Mouse (Mus musculus): Measurements from ENCODE around the gene Ccdc81. TPM values are rescaled to one million over a fixed set of nuclear protein-coding genes. Genes with fewer than 3 reads are reported as not detected.

Ccdc81 gene
- polyA plus RNA-seq, 1 experiment from 2014 or later: not detected

DNA sequence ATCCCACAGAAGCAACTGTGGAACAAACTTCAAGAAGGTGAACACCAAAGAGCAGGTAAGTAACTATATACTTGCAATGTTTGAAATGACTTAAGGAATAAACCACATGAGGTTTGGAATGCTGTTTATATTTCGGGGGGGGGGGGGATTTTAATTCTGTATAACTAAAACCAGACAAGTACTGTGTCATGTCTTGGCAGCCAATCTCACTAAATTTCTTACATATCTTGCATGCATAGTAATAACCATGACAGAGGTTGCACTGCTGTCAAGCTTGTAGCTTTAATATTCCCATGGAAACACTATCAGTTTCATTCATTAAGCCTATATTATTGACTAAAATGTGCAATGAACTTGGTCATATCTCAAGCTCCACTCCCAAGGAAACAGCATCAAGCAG, 48.2 kb downstream of the Ccdc81 start:
- 79% methylated on average over 1 of the region's 1 CpGs for WGBS
- ATAC-seq: no peak

DNA sequence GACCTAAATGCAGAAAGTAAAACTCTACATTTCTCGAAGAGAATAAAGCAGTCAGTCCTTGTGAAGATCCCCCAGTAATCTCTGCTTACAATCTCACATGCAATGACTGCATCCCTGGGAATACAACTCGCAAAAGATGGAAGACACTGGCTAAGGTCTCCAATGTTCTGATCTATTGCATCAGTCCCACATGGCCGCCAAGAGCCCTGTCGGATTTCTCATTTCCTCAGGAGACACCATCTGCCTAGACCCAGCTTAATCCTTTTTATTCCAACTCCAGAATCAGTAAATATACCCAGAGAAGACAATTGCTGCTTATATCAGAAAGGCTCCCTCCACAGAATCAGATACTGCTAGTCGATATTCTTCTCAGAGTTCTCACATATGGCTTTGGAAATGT, 50.3 kb downstream of the Ccdc81 start:
- ATAC-seq: no peak
- WGBS: 82% methylated on average over 5 of the region's 5 CpGs
- H3K27ac ChIP-seq: no peak overlapping the region

More for the DNA sequence above, 48.2 kb downstream of the Ccdc81 start:
- Histone ChIP-seq H3K4me3 (replicated peaks) (no peak overlapping the region), H3K27ac (no peak overlapping the region), H3K9me3 (no peaks in the 10 kb centered on the region), H3K4me2 (replicated peaks) (no peak overlapping the region), H3K9ac (no peak overlapping the region), H3K4me1 (replicated peaks) (no peaks in the 10 kb centered on the region), H3K27me3 (replicated peaks) (no peaks in the 10 kb centered on the region), H3K36me3 (no peaks in the 10 kb centered on the region)

DNA sequence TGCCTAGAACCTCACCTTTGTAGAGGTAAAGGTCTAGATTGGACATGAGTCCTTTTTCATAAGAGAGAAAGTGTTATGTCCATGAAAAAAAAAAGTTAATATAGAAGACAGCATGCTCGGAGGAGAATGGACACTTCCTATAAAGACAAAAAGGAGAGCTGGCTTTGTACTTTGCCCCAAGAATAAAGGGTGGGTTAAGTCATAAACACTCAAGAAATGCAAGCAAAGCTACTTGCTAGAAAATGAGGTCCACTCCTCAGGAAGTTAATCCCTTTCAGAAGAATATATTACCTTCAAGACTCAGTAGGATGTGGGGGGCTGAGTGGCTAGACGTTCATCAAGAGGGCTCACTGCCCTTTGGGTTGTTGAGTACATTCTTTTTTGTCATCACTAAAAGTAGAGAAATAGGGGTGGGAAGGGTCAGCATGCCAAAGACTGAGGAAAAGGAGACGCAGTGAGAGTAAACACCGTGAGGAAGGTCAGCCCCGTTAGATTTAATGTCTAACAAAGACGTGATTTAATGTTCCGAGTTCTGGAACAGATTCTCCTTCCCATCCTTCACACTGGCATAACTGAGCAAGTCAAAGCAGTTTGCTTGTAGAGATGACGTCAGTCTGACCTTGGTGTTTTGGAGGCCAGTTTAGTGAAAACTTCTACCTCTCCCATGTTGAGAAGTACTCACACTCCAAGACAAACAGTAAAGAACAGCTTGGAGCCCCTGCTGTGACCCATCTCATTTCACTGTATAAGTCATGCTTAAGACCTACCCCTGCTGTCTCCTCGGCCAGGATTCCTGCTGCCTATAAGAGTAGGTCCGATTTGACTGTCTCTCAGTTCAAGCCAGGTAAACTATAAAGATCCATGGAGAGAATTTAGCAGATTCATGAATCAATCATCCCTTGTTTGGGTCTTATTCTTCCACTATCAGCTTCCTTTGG, 51.0 kb downstream of the Ccdc81 start:
- no peaks in the 10 kb centered on the region for H3K27me3 ChIP-seq (replicated peaks)
- H3K4me1 ChIP-seq (replicated peaks): no peaks in the 10 kb centered on the region
- H3K4me3 ChIP-seq (replicated peaks): no peak overlapping the region
- peak; percentile 51 for ATAC-seq
- no peak overlapping the region for H3K4me2 ChIP-seq (replicated peaks)
- no peak overlapping the region for H3K27ac ChIP-seq
- no peaks in the 10 kb centered on the region for H3K9me3 ChIP-seq
- H3K36me3 ChIP-seq: no peaks in the 10 kb centered on the region
- no peak overlapping the region for H3K9ac ChIP-seq
- WGBS: 51% methylated on average over 10 of the region's 10 CpGs

More for the DNA sequence above, 50.3 kb downstream of the Ccdc81 start:
- Histone ChIP-seq H3K36me3 (no peaks in the 10 kb centered on the region), H3K4me2 (replicated peaks) (no peak overlapping the region), H3K4me3 (replicated peaks) (no peak overlapping the region), H3K9ac (no peak overlapping the region), H3K4me1 (replicated peaks) (no peaks in the 10 kb centered on the region), H3K9me3 (no peaks in the 10 kb centered on the region), H3K27me3 (replicated peaks) (no peaks in the 10 kb centered on the region)

DNA sequence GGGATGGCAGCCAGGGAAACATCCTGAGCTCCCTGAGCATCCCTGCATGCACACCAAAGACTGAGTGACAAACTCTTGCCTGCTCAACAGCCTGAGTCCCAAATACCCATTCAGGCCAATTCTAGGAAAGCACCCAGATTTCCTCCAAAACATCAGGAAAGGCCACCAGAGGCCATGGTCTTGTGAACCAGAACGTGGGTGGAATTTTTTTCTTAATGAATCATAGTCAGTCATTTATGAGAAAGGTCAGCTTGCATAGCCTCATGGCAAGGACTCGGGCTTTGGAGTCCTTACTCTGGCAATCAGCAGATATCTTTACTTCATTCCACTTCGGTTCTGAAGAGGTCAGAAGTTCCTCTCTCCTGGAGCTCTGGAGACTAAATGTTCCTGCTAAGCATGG, 52.9 kb downstream of the Ccdc81 start:
- H3K4me1 ChIP-seq (replicated peaks): no peaks in the 10 kb centered on the region
- H3K27ac ChIP-seq: no peak overlapping the region
- no peak overlapping the region for H3K9ac ChIP-seq
- no peaks in the 10 kb centered on the region for H3K36me3 ChIP-seq
- H3K27me3 ChIP-seq (replicated peaks): no peaks in the 10 kb centered on the region
- H3K9me3 ChIP-seq: no peaks in the 10 kb centered on the region
- H3K4me2 ChIP-seq (replicated peaks): no peak overlapping the region
- 68% methylated on average over 3 of the region's 3 CpGs for WGBS
- H3K4me3 ChIP-seq (replicated peaks): no peak overlapping the region
- ATAC-seq: no peak

DNA sequence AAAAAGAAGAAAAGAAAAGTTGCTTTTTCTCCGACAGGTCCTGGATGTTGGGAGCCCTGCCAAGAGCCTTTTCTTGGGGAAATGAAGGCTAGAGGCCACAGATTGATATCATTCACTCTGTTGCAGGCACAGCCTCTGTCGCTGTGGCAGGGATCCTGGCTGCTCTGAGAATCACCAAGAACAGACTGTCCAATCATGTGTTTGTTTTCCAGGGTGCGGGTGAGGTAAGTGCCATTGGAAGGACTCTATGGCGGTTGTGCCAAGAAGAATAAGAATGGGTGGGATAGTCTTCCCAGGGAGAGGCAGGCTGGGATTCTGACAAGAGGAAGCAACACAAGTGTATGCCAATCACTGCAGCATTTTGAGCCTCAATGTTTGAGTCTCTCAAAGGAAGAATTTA, 57.8 kb downstream of the Ccdc81 start:
- no peak overlapping the region for H3K4me2 ChIP-seq (replicated peaks)
- H3K4me1 ChIP-seq (replicated peaks): peaks cover 4% of the 10 kb centered on the region; the same call in 1 of the 2 replicates
- 75% methylated on average over 4 of the region's 4 CpGs for WGBS
- H3K36me3 ChIP-seq: no peaks in the 10 kb centered on the region
- no peak overlapping the region for H3K4me3 ChIP-seq (replicated peaks)
- no peak overlapping the region for H3K9ac ChIP-seq
- H3K27me3 ChIP-seq (replicated peaks): no peaks in the 10 kb centered on the region
- H3K9me3 ChIP-seq: no peaks in the 10 kb centered on the region
- ATAC-seq: no peak
- H3K27ac ChIP-seq: no peak overlapping the region

DNA sequence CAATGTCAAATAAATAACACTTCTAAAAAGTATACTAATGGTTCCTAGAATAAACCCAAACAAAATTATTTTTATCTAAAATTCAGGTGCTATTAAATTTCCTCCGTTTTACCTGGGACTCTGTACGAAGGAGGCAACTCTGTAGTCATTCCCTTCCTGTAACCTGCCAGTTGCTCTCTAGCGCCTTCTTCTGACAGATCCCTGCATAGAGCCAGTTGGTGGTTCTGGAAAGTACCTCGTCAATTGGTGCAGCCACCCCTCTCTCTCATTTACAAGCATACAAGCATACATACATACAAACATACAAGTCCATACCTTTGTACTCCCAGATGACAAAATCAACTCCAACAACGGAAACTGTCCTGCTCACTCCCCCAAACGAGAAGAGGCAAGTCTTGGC, 59.9 kb downstream of the Ccdc81 start:
- Histone ChIP-seq H3K4me2 (replicated peaks) (no peak overlapping the region), H3K27ac (no peak overlapping the region), H3K9me3 (no peaks in the 10 kb centered on the region), H3K4me1 (replicated peaks) (peaks cover 7% of the 10 kb centered on the region; the same call in 1 of the 2 replicates), H3K36me3 (no peaks in the 10 kb centered on the region), H3K9ac (no peak overlapping the region), H3K4me3 (replicated peaks) (no peak overlapping the region), H3K27me3 (replicated peaks) (no peaks in the 10 kb centered on the region)
- 34% methylated on average over 6 of the region's 6 CpGs for WGBS
- no peak for ATAC-seq

DNA sequence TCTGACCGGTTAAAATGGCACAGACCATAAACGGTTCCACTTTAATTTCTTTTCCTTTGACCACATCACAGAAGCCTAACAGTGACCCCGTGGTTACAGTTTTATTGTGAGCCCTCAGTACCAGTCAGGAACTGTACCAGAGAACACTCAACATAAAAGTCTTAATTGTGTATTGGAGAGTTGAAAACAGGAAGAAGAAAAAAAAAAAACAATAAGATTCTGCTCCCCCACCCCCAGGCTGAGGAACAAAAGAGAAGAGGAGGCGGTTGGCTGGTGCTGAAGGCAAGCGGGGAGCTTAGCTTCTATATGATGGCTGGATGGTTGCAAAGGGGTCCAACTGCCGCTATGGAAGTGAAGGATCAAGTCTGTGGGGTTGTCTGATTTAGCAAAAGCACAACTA, 60.3 kb downstream of the Ccdc81 start:
- no peak for ATAC-seq
- H3K27ac ChIP-seq: no peak overlapping the region
- no peaks in the 10 kb centered on the region for H3K36me3 ChIP-seq
- 69% methylated on average over 6 of the region's 6 CpGs for WGBS
- H3K9ac ChIP-seq: no peak overlapping the region
- no peaks in the 10 kb centered on the region for H3K27me3 ChIP-seq (replicated peaks)
- H3K4me2 ChIP-seq (replicated peaks): no peak overlapping the region
- H3K4me3 ChIP-seq (replicated peaks): no peak overlapping the region
- H3K9me3 ChIP-seq: no peaks in the 10 kb centered on the region
- peaks cover 7% of the 10 kb centered on the region; the same call in 1 of the 2 replicates for H3K4me1 ChIP-seq (replicated peaks)

DNA sequence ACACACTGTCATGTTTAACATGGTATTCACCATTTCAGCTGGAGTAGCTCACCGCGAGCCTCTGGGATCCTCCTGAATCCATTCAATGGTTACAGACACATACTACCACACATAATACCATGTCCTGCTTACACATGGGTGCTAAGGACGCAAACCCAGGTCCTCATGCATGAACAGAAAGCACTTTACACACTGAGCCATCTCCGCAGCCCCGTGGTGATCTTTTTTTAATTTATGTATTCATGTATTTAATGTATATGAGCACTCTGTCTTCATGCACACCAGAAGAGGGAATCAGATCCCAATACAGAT, 61.1 kb downstream of the Ccdc81 start:
- Histone ChIP-seq H3K4me1 (replicated peaks) (peaks cover 7% of the 10 kb centered on the region; the same call in 1 of the 2 replicates), H3K9me3 (no peaks in the 10 kb centered on the region), H3K9ac (no peak overlapping the region), H3K27ac (no peak overlapping the region), H3K36me3 (no peaks in the 10 kb centered on the region), H3K4me2 (replicated peaks) (no peak overlapping the region), H3K4me3 (replicated peaks) (no peak overlapping the region), H3K27me3 (replicated peaks) (no peaks in the 10 kb centered on the region)
- no peak for ATAC-seq
- WGBS: 90% methylated on average over 5 of the region's 5 CpGs

DNA sequence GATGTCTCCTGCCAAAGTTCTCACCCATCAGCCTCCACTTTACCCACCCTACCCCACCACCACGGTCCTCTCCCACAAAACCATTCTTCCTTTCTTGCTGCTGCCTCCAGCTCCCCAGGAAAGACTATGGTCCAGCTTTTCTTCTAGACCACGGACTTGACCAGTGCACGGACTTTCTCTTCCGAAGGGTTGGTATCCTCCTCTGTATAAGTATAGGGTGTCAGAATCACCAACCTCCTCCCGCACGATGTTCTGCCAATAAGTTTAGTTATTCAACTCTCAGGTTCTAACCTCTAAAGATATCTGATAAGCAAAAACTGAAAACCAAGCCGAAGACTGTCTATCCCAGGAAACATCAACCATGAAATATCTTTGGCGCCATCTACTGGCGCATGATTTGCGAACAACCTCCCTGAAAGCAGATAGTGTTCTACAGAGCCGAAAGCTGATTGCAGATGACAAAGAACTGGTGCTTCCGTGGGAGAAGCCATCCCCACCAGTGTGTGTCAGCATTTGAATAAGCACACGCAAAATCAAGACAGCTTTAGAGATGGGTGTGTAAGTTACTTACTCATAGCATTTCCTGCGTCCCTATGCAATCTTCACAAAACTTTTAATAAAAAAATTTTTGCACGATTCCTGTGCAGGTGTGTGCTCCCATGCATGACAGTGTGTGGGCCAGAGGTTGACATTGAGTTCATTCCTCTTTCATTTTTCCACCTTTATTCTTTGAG, 61.6 kb downstream of the Ccdc81 start:
- WGBS: 35% methylated on average over 15 of the region's 15 CpGs
- H3K9me3 ChIP-seq: no peaks in the 10 kb centered on the region
- no peak overlapping the region for H3K4me2 ChIP-seq (replicated peaks)
- no peak overlapping the region for H3K9ac ChIP-seq
- H3K4me1 ChIP-seq (replicated peaks): peaks cover 7% of the 10 kb centered on the region; the same call in 1 of the 2 replicates
- H3K36me3 ChIP-seq: no peaks in the 10 kb centered on the region
- H3K27me3 ChIP-seq (replicated peaks): no peaks in the 10 kb centered on the region
- no peak overlapping the region for H3K27ac ChIP-seq
- ATAC-seq: peak; percentile 82
- H3K4me3 ChIP-seq (replicated peaks): no peak overlapping the region

DNA sequence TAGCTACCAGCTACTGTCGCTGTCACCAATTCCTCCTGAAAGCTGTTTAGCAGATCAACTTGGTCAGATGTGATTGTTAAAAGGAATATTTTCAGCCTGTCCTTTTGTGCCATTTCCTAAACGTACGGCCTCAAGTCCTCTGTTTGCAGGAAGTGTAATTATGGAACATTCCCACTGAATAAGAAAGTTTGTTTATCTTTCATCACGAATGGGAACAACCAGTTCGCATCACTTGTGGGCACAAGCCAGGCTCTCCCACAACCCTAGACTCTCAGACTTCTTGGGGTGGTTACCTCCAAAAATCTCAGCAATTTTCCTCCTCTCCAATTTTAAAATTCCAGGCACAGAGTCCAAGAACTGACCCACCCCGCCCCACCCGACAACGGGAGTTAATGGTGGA, 63.7 kb downstream of the Ccdc81 start:
- H3K9me3 ChIP-seq: no peaks in the 10 kb centered on the region
- no peak overlapping the region for H3K27ac ChIP-seq
- peaks cover 7% of the 10 kb centered on the region; the same call in 1 of the 2 replicates for H3K4me1 ChIP-seq (replicated peaks)
- ATAC-seq: no peak
- no peak overlapping the region for H3K4me3 ChIP-seq (replicated peaks)
- 57% methylated on average over 8 of the region's 8 CpGs for WGBS
- no peak overlapping the region for H3K9ac ChIP-seq
- H3K27me3 ChIP-seq (replicated peaks): no peaks in the 10 kb centered on the region
- no peaks in the 10 kb centered on the region for H3K36me3 ChIP-seq
- no peak overlapping the region for H3K4me2 ChIP-seq (replicated peaks)

DNA sequence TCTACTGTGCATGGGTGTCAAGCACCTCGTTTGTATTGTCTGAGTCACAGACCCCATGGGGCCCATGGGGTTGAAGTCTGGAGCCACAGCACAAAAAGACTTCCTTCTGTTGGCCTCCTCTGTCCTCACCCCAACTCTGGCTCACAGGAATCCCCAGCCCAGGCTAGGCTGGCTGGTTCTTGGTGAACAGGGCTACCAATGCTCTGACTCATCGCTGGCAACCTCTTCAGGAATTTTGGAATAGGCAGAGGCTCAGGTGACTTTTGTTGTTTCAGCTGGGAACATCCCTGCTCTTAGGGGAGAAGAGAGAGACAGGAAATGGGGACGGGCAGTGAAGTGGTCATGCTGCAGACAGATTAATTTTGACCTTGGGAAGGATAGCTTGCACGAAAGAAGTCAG, 65.6 kb downstream of the Ccdc81 start:
- Histone ChIP-seq H3K27ac (no peak overlapping the region), H3K4me2 (replicated peaks) (no peak overlapping the region), H3K4me1 (replicated peaks) (peaks cover 7% of the 10 kb centered on the region; the same call in 1 of the 2 replicates), H3K4me3 (replicated peaks) (no peak overlapping the region), H3K9me3 (no peaks in the 10 kb centered on the region), H3K27me3 (replicated peaks) (no peaks in the 10 kb centered on the region), H3K36me3 (no peaks in the 10 kb centered on the region), H3K9ac (no peak overlapping the region)
- WGBS: 61% methylated on average over 4 of the region's 4 CpGs
- no peak for ATAC-seq

DNA sequence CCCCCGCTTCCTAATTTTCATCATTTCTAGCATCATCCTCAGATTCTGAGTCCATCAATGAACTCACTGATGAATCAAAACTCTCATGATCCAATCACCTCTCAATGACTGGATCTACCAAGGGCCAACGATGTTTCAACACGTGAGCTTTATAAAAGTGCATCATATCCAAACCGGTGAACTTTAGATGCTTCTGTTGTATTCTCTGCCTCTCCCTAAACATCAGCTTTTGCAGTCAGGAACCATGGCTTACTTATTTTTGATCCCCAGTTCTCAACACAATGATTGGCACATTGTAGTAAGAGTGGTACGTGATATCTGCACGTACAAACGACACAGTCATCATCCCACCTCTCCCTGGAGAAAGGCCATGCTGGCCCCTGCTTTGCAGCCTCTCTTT, 66.8 kb downstream of the Ccdc81 start:
- H3K4me2 ChIP-seq (replicated peaks): no peak overlapping the region
- no peaks in the 10 kb centered on the region for H3K9me3 ChIP-seq
- no peak overlapping the region for H3K4me3 ChIP-seq (replicated peaks)
- H3K27ac ChIP-seq: no peak overlapping the region
- ATAC-seq: no peak
- peaks cover 7% of the 10 kb centered on the region; the same call in 1 of the 2 replicates for H3K4me1 ChIP-seq (replicated peaks)
- no peak overlapping the region for H3K9ac ChIP-seq
- WGBS: 95% methylated on average over 7 of the region's 7 CpGs
- H3K36me3 ChIP-seq: no peaks in the 10 kb centered on the region
- H3K27me3 ChIP-seq (replicated peaks): no peaks in the 10 kb centered on the region

Measured in intestine, embryonic 15.5 days (tissue).